Mouse (Mus musculus) hindbrain, embryonic 11.5 days (tissue): ENCODE results near the gene Tmem121. TPM values are rescaled to one million over a fixed set of nuclear protein-coding genes. Genes with fewer than 3 reads are reported as not detected.
A peak's percentile ranks its signal among the peaks of the same experiment; 100 is the strongest.

Experiments used
- ATAC-seq: fragments of 200-750 bp; cut with Nextera tagmentation; 2 replicates; pipeline ENCODE4 v1.8.0; 2017; ENCODE audit warnings: mild to moderate bottlenecking, moderate TSS enrichment, moderate library complexity; ENCODE audit not compliant: low FRiP score
- DNase-seq: peaks from one replicate; pipeline ENCODE4 v3.0.0-alpha.2; 2015; ENCODE audit warnings: low spot score
- H3K27ac ChIP-seq: fragments of 300-500 bp; sonication (generic); 2 replicates; pipeline ENCODE4 v1.5.1; 2014; ENCODE audit warnings: mild to moderate bottlenecking, low read depth, low read length
- H3K27me3 ChIP-seq: fragments of 300-500 bp; sonication (generic); 2 replicates; pipeline ENCODE4 v1.6.1; 2014; ENCODE audit warnings: mild to moderate bottlenecking, low read length, moderate library complexity, mixed read lengths; ENCODE audit not compliant: control insufficient read depth, insufficient read depth
- H3K36me3 ChIP-seq: fragments of 300-500 bp; sonication (generic); 2 replicates; pipeline ENCODE4 v1.6.1; 2014; ENCODE audit warnings: mild to moderate bottlenecking, low read length, moderate library complexity, mixed read lengths; ENCODE audit not compliant: control insufficient read depth, insufficient read depth
- H3K4me1 ChIP-seq: fragments of 300-500 bp; sonication (generic); replicated peaks from 2 replicates; pipeline ENCODE4 v1.6.1; 2014; ENCODE audit warnings: low read length, mixed read lengths; ENCODE audit not compliant: control insufficient read depth, insufficient read depth
- H3K4me2 ChIP-seq: fragments of 300-500 bp; sonication (generic); replicated peaks from 2 replicates; pipeline ENCODE4 v1.6.1; 2014; ENCODE audit warnings: mild to moderate bottlenecking, low read depth, low read length
- H3K4me3 ChIP-seq: fragments of 300-500 bp; sonication (generic); 2 replicates; pipeline ENCODE4 v1.5.1; 2014; ENCODE audit warnings: low read depth, low read length
- H3K9ac ChIP-seq: fragments of 300-500 bp; sonication (generic); 2 replicates; pipeline ENCODE4 v1.6.1; 2014; ENCODE audit warnings: low read depth, low read length
- H3K9me3 ChIP-seq: fragments of 300-500 bp; sonication (generic); 2 replicates; pipeline ENCODE4 v1.6.1; 2016; ENCODE audit warnings: low read length; ENCODE audit not compliant: control insufficient read depth
- WGBS: fragments of 180-500 bp; shearing (Covaris S2); extraction: QIAGEN DNeasy Blood & Tissue Kit; methylation state at CpG from one replicate; pipeline ENCODE4 v1.1.7; 2014; 5-methylcytosine and 5-hydroxymethylcytosine counted together
- polyA plus RNA-seq: library from polyadenylated mRNA; unstranded; fragments of >200 nt; fragmentation: Nextera tagmentation; extraction: Ambion mirVana; gene quantifications from 2 replicates; pipeline ENCODE4 v1.2.1, GENCODE M21; 2014

The Tmem121 gene
- polyA plus RNA-seq, 1 experiment from 2014 or later: 8.9 TPM

- 26% methylated on average over 11 of the region's 11 CpGs for WGBS
These were observed 31.8 kb downstream of the Tmem121 start for GRCm38 (mm10) chr12:113217306-113218242.

DNA sequence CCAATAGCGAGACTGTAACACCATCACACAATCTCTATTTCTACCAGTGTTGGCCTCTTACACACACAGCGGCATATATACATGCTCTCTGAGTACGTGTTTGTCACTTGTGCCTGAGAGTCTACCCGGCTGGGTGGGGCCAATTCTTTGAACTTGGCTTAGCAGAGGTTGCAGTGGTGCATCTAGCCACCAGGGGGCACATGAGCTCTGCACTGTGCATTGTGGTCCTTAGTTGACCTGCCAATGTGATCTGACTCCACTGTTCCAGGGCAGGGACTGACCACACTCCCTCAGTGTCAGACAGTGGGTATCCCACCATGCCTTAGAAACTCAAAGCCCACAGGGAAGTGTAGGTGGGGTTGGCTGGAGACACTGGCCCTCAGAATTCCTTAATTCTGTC is 34.1 kb downstream of the Tmem121 start:
- whole genome bisulfite sequencing: 63% methylated on average over 4 of the region's 4 CpGs
- no peak overlapping the region for H3K9ac ChIP-seq
- DNase-seq (peak; percentile 69), ATAC-seq (no peak)
- no peak overlapping the region for H3K27ac ChIP-seq
- no peaks in the 10 kb centered on the region for H3K9me3 ChIP-seq
- no peaks in the 10 kb centered on the region for H3K36me3 ChIP-seq
- H3K4me1 ChIP-seq: no peaks in the 10 kb centered on the region
- no peak overlapping the region for H3K4me2 ChIP-seq
- H3K4me3 ChIP-seq: no peak overlapping the region
- H3K27me3 ChIP-seq: no peaks in the 10 kb centered on the region; the same call in 1 of the 2 replicates

More at GRCm38 (mm10) chr12:113217306-113218242, 31.8 kb downstream of the Tmem121 start:
- DNase-seq (peak; percentile 89), ATAC-seq (peak; percentile 26; the same call in 1 of the 2 replicates)
- no peaks in the 10 kb centered on the region for H3K36me3 ChIP-seq
- H3K27ac ChIP-seq: no peak overlapping the region
- no peak overlapping the region for H3K9ac ChIP-seq
- no peaks in the 10 kb centered on the region for H3K4me1 ChIP-seq
- no peak overlapping the region for H3K4me2 ChIP-seq
- no peaks in the 10 kb centered on the region for H3K9me3 ChIP-seq
- no peaks in the 10 kb centered on the region; the same call in 1 of the 2 replicates for H3K27me3 ChIP-seq
- H3K4me3 ChIP-seq: no peak overlapping the region

DNA sequence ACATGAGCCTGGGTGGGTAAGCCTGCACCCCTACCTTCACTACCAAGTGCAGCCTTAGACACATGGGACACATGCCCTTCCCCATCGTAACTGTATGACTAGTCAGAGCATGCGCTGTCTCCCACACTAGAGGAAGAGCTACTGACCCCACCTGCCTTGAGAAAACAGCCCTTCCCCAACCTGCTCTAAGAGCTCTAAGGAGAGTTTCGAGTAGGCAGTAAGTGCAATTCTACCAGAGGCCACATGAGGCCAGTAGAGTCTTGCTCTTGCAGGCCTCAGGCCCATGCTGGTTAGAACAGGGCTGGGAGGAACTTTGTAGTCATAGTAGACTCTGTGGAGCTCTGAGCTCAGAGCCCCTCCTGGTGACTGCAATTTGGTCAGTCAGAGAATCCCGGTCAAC is 34.7 kb downstream of the Tmem121 start:
- no peaks in the 10 kb centered on the region for H3K4me1 ChIP-seq
- H3K4me3 ChIP-seq: no peak overlapping the region
- no peaks in the 10 kb centered on the region for H3K9me3 ChIP-seq
- no peak overlapping the region for H3K27ac ChIP-seq
- DNase-seq (peak; percentile 64), ATAC-seq (peak; percentile 23)
- no peaks in the 10 kb centered on the region for H3K36me3 ChIP-seq
- no peak overlapping the region for H3K9ac ChIP-seq
- no peak overlapping the region for H3K4me2 ChIP-seq
- WGBS: 48% methylated on average over 4 of the region's 4 CpGs
- H3K27me3 ChIP-seq: no peaks in the 10 kb centered on the region; the same call in 1 of the 2 replicates

- H3K36me3 ChIP-seq: no peaks in the 10 kb centered on the region
- H3K4me1 ChIP-seq: no peaks in the 10 kb centered on the region
- H3K27me3 ChIP-seq: no peaks in the 10 kb centered on the region; the same call in 1 of the 2 replicates
- 80% methylated on average over 9 of the region's 9 CpGs for WGBS
- H3K9me3 ChIP-seq: no peaks in the 10 kb centered on the region
- H3K9ac ChIP-seq: no peak overlapping the region
- ATAC-seq: peak; percentile 12; the same call in 1 of the 2 replicates
- DNase-seq: no peak
- H3K27ac ChIP-seq: no peak overlapping the region
- no peak overlapping the region for H3K4me3 ChIP-seq
- H3K4me2 ChIP-seq: no peak overlapping the region
These were observed 35.6 kb downstream of the Tmem121 start for GRCm38 (mm10) chr12:113221289-113221688.

GRCm38 (mm10) chr12:113222121-113222636 is 36.4 kb downstream of the Tmem121 start:
- Histone ChIP-seq H3K9me3 (no peaks in the 10 kb centered on the region), H3K9ac (no peak overlapping the region), H3K4me1 (no peaks in the 10 kb centered on the region), H3K27ac (no peak overlapping the region), H3K36me3 (no peaks in the 10 kb centered on the region), H3K4me2 (no peak overlapping the region), H3K4me3 (no peak overlapping the region), H3K27me3 (no peaks in the 10 kb centered on the region)
- 16% methylated on average over 8 of the region's 8 CpGs for WGBS
- peak; percentile 56 for ATAC-seq
- DNase-seq: peak; percentile 91

GRCm38 (mm10) chr12:113222748-113223147 is 37.0 kb downstream of the Tmem121 start:
- WGBS: 40% methylated on average over 6 of the region's 6 CpGs
- no peaks in the 10 kb centered on the region for H3K4me1 ChIP-seq
- no peak overlapping the region for H3K9ac ChIP-seq
- H3K27me3 ChIP-seq: no peaks in the 10 kb centered on the region
- no peak overlapping the region for H3K27ac ChIP-seq
- no peak overlapping the region for H3K4me2 ChIP-seq
- DNase-seq (peak; percentile 70), ATAC-seq (peak; percentile 30)
- no peaks in the 10 kb centered on the region for H3K9me3 ChIP-seq
- H3K4me3 ChIP-seq: no peak overlapping the region
- no peaks in the 10 kb centered on the region for H3K36me3 ChIP-seq

DNA sequence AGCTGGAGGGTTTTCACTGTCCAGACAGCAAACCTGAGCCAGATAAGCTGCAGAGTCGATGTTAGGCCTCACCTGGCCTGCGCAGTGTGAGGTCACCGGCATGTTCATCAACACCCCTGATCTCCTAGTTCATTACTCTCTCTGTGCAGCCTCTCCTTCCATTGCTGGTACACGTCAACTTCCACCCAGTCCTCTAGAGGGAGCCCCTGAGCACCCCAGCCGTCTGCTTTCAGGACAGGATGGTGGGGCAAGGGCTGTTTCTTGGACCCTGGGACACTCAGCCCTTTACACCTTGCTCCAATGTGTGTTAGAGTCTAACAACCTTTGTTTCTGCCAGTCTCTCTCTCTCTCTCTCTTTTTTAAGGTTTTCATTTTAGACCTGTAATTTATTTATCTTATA is 38.5 kb downstream of the Tmem121 start:
- no peak overlapping the region for H3K27ac ChIP-seq
- H3K4me3 ChIP-seq: no peak overlapping the region
- H3K9ac ChIP-seq: no peak overlapping the region
- no peaks in the 10 kb centered on the region for H3K4me1 ChIP-seq
- H3K4me2 ChIP-seq: no peak overlapping the region
- ATAC-seq (no peak), DNase-seq (no peak)
- no peaks in the 10 kb centered on the region for H3K36me3 ChIP-seq
- no peaks in the 10 kb centered on the region for H3K27me3 ChIP-seq
- 80% methylated on average over 5 of the region's 5 CpGs for WGBS
- H3K9me3 ChIP-seq: no peaks in the 10 kb centered on the region

- 91% methylated on average over 5 of the region's 6 CpGs for WGBS
- Histone ChIP-seq H3K27ac (no peak overlapping the region), H3K36me3 (no peaks in the 10 kb centered on the region), H3K4me1 (no peaks in the 10 kb centered on the region), H3K27me3 (no peaks in the 10 kb centered on the region), H3K9ac (no peak overlapping the region), H3K4me3 (no peak overlapping the region), H3K9me3 (no peaks in the 10 kb centered on the region), H3K4me2 (no peak overlapping the region)
- DNase-seq: no peak
- no peak for ATAC-seq
These were observed 39.0 kb downstream of the Tmem121 start for GRCm38 (mm10) chr12:113224687-113225091.
